Mouse (Mus musculus) lung, postnatal 4 days (tissue): ENCODE data around the gene Phf1.

ENCODE experiments used
- DNase-seq, 2 experiments: peaks; one replicate each; pipeline ENCODE4 v3.0.0; 2021

The Phf1 gene

DNA sequence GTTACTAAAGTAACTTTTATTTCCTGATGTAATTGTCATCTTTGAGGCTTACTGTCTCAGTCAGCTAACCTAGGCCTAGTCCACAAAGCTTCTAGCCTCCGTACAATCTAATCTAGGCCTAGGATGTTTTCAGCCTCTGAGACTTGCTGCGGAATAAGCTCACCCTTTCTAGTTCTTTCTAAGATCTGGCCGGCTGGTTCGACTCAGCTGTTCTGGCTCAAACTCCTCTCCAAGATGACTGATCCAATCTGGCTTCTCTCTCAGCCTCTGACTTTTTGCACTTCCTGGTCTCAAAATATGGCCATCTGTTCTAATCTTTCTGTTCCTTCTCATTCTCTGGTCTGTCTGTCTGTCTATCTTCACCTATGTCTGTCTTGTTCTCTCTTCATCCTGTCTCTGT lies 50.5 kb downstream of the Phf1 start:
- no peak for DNase-seq

DNA sequence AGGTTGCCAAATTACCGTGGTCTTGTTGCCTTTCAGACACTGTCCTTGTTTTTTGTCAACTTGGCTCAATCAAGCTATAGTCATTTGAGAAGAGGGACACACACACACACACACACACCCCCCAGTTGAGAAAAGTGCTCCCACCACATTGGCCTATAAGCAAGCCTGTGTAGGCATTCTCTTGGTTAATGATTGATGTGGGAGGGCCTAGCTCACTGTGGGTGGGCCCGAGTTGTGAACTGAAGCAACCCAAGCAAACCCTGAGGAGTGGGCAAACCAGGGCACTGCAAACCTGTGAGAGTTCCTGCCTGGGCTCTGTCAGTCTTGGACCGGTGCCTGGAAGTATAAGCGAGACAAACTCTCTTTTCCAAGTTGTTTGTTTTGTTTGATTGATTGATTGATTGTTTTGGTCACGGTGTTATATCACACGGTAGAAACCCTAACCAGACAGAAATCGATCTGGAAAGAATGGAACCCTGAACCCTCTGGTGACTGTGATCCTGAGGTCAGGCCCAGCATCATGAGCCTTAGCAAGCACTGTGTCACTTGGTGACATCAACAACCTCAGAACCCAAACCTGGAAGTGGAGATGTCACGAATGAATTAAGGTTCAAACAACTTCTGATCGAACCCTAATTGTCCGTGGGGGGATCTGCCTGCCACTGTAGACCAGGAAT lies 52.8 kb downstream of the Phf1 start:
- DNase-seq = no peak
